Mouse (Mus musculus) midbrain, embryonic 13.5 days (tissue): ENCODE results near the gene Nr2f1. TPM values are rescaled to one million over a fixed set of nuclear protein-coding genes. Genes with fewer than 3 reads are reported as not detected.
A peak's percentile ranks its signal among the peaks of the same experiment; 100 is the strongest.

ENCODE experiments used
- ATAC-seq: fragments of 200-750 bp; cut with Nextera tagmentation; 2 replicates; pipeline ENCODE4 v1.8.0; 2017; ENCODE audit warnings: mild to moderate bottlenecking, moderate TSS enrichment, moderate library complexity
- H3K27ac ChIP-seq: fragments of 300-500 bp; sonication (generic); 2 replicates; pipeline ENCODE4 v1.5.1; 2015; ENCODE audit warnings: inconsistent platforms, mild to moderate bottlenecking, moderate library complexity
- H3K27me3 ChIP-seq: fragments of 300-500 bp; sonication (generic); 2 replicates; pipeline ENCODE4 v1.6.1; 2015; ENCODE audit warnings: mild to moderate bottlenecking, inconsistent platforms
- H3K36me3 ChIP-seq: fragments of 300-500 bp; sonication (generic); 2 replicates; pipeline ENCODE4 v1.6.1; 2015; ENCODE audit warnings: mild to moderate bottlenecking, inconsistent platforms
- H3K4me1 ChIP-seq: fragments of 300-500 bp; sonication (generic); replicated peaks from 2 replicates; pipeline ENCODE4 v1.6.1; 2015; ENCODE audit warnings: inconsistent platforms
- H3K4me2 ChIP-seq: fragments of 300-500 bp; sonication (generic); replicated peaks from 2 replicates; pipeline ENCODE4 v1.6.1; 2015; ENCODE audit warnings: moderate library complexity, mild to moderate bottlenecking, inconsistent platforms
- H3K4me3 ChIP-seq: fragments of 300-500 bp; sonication (generic); replicated peaks from 2 replicates; pipeline ENCODE4 v1.5.1; 2015; ENCODE audit warnings: mild to moderate bottlenecking, inconsistent platforms
- H3K9ac ChIP-seq: fragments of 300-500 bp; sonication (generic); replicated peaks from 2 replicates; pipeline ENCODE4 v1.6.1; 2015; ENCODE audit warnings: mild to moderate bottlenecking, inconsistent platforms
- H3K9me3 ChIP-seq: fragments of 300-500 bp; sonication (generic); 2 replicates; pipeline ENCODE4 v1.6.1; 2016; ENCODE audit warnings: mild to moderate bottlenecking, inconsistent platforms
- WGBS: fragments of 180-500 bp; shearing (Covaris S2); methylation state at CpG from one replicate; pipeline ENCODE4 v1.1.7; 2015; 5-methylcytosine and 5-hydroxymethylcytosine counted together
- polyA plus RNA-seq: library from polyadenylated mRNA; unstranded; fragments of >200 nt; fragmentation: Nextera tagmentation; extraction: Ambion mirVana; gene quantifications from 2 replicates; pipeline ENCODE4 v1.2.1, GENCODE M21; 2015

Gene Nr2f1
- polyA plus RNA-seq, 1 experiment from 2014 or later, result 76.9 TPM

DNA sequence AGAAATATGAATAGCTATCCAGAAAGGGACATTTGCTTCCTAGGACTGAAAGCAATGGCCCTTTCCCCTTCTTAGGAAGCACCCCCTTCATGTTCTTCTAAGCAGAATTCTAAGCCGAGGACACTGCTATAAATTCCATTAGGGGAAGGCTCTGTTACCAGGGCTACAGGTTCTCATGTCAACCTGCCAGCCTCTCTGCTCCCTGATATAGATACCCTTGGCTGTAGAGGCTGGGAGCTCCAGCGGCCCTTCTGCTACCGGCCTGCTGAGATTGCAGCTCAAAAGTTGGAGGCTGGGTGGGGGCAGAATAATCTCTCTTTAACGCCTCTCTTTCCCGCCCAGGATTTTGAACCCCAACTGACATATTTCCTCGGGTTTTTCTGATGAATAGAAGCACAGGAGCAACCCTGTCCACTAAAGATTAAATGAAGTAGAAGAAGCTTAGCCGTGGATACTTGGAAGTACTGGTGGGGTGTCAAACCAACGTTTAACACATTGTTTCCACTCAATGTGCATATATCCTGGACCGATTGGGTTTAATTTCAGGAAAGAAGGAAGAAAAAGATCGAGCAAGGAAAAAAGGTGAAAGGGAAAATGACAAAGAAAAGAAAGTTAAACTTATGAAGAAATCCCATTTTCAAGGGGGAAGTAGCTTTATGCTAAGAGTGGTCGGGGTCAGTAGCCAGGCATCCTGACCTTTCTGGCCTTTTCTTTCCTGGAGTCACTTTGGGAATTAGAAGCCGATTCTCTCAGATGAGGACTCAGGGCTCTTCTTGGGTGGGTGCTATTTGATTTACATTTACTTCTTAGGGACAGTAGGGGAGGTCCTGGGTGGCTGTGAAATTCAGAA lies 8.5 kb upstream of the Nr2f1 start:
- Histone ChIP-seq H3K4me3 (peak overlapping the region; percentile 8; the same call in 1 of the 2 replicates), H3K27me3 (peaks cover 11% of the 10 kb centered on the region), H3K4me2 (peak overlapping the region; percentile 81), H3K9me3 (no peaks in the 10 kb centered on the region), H3K4me1 (peaks cover 72% of the 10 kb centered on the region), H3K36me3 (no peaks in the 10 kb centered on the region), H3K9ac (peak overlapping the region; percentile 42), H3K27ac (peak overlapping the region; percentile 64)
- 5% methylated on average over 12 of the region's 12 CpGs for WGBS
- ATAC-seq, result no peak

DNA sequence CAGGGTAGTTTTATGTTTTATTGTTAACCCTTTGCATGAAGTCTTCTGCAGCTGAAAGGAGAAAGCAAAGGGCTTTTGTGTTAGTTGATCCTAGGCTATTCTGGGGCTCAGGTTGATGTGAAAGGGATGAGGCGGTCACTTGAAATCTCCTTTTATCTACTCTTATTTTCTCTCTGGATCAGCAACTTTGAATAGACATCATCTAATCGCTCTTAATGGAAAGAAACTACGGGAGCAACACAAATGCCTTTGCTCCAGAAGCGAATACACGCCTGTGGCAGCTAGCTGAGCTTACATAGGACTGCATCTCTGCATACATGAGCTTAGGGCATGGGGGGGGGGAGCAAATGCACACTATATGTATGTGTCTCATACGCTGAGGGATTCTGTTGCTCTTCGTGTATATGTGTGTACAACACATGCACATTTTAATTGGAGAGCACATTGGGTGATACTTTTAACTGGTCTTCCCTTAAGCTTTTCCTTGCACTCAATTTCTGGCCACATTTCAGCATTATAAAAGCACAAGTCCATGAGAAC lies 7.4 kb upstream of the Nr2f1 start:
- H3K4me2 ChIP-seq, result peak overlapping the region; percentile 81
- H3K27me3 ChIP-seq, result peaks cover 4% of the 10 kb centered on the region
- no peaks in the 10 kb centered on the region for H3K9me3 ChIP-seq
- no peaks in the 10 kb centered on the region for H3K36me3 ChIP-seq
- peaks cover 70% of the 10 kb centered on the region for H3K4me1 ChIP-seq
- H3K27ac ChIP-seq, result peak overlapping the region; percentile 64
- peak overlapping the region; percentile 13 for H3K4me3 ChIP-seq
- 15% methylated on average over 7 of the region's 7 CpGs for WGBS
- no peak for ATAC-seq
- H3K9ac ChIP-seq, result peak overlapping the region; percentile 37; the same call in 1 of the 2 replicates

DNA sequence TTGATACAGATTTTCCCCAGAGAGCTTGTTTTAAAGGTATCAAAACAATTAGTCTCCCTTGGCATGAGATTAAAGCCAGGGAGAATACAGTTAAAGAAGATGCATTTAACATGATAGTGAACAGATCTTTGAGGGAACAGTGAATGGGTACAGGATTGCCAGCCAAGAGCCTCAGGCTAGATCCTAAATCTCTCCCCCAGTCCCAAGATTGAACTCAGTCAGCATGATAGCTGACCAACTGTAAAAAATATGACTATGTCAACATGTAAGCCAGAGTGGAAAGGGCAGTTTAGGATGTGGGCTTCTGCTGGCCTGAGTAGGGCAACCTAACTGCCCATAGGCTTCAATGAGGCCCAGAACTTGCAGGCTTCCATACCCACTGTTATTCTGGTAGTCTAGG lies 5.9 kb upstream of the Nr2f1 start:
- H3K4me1 ChIP-seq, result peaks cover 62% of the 10 kb centered on the region
- peaks cover 3% of the 10 kb centered on the region for H3K27me3 ChIP-seq
- no peak overlapping the region; the same call in 1 of the 2 replicates for H3K4me3 ChIP-seq
- H3K4me2 ChIP-seq, result peak overlapping the region; percentile 32
- no peak for ATAC-seq
- H3K9me3 ChIP-seq, result no peaks in the 10 kb centered on the region
- H3K36me3 ChIP-seq, result no peaks in the 10 kb centered on the region
- no peak overlapping the region for H3K27ac ChIP-seq
- H3K9ac ChIP-seq, result no peak overlapping the region

- H3K9ac ChIP-seq, result peak overlapping the region; percentile 84
- no peaks in the 10 kb centered on the region for H3K9me3 ChIP-seq
- H3K4me2 ChIP-seq, result peak overlapping the region; percentile 80
- H3K27ac ChIP-seq, result peak overlapping the region; percentile 97
- no peaks in the 10 kb centered on the region for H3K36me3 ChIP-seq
- ATAC-seq, result peak; percentile 57
- 1% methylated on average over 36 of the region's 37 CpGs for WGBS
- H3K4me3 ChIP-seq, result peak overlapping the region; percentile 94
- H3K27me3 ChIP-seq, result no peaks in the 10 kb centered on the region
- peaks cover 44% of the 10 kb centered on the region for H3K4me1 ChIP-seq
These were observed 3.9 kb upstream of the Nr2f1 start for GRCm38 (mm10) chr13:78203348-78204061.

- Histone ChIP-seq H3K4me1 (peaks cover 37% of the 10 kb centered on the region), H3K4me3 (peak overlapping the region; percentile 94), H3K27ac (peak overlapping the region; percentile 97), H3K4me2 (peak overlapping the region; percentile 80), H3K27me3 (no peaks in the 10 kb centered on the region), H3K36me3 (no peaks in the 10 kb centered on the region), H3K9ac (peak overlapping the region; percentile 84), H3K9me3 (no peaks in the 10 kb centered on the region)
- WGBS, result under 1% methylated on average over 47 of the region's 47 CpGs
- peak; percentile 1; the same call in 1 of the 2 replicates for ATAC-seq
These were observed 3.2 kb upstream of the Nr2f1 start for GRCm38 (mm10) chr13:78202574-78203347.

- Histone ChIP-seq H3K27ac (peak overlapping the region; percentile 97), H3K36me3 (no peaks in the 10 kb centered on the region), H3K4me2 (peak overlapping the region; percentile 80), H3K27me3 (no peaks in the 10 kb centered on the region), H3K9ac (peak overlapping the region; percentile 84), H3K4me1 (peaks cover 31% of the 10 kb centered on the region), H3K9me3 (no peaks in the 10 kb centered on the region), H3K4me3 (peak overlapping the region; percentile 94)
- peak; percentile 38 for ATAC-seq
- under 1% methylated on average over 22 of the region's 22 CpGs for WGBS
These were observed 2.5 kb upstream of the Nr2f1 start for GRCm38 (mm10) chr13:78201871-78202565.

- Histone ChIP-seq H3K9ac (peak overlapping the region; percentile 84), H3K4me1 (peaks cover 25% of the 10 kb centered on the region), H3K4me2 (peak overlapping the region; percentile 80), H3K27me3 (no peaks in the 10 kb centered on the region), H3K4me3 (peak overlapping the region; percentile 94), H3K27ac (peak overlapping the region; percentile 97), H3K36me3 (no peaks in the 10 kb centered on the region), H3K9me3 (no peaks in the 10 kb centered on the region)
- ATAC-seq, result peak; percentile 65
- under 1% methylated on average over 26 of the region's 30 CpGs for WGBS
These were observed 1.7 kb upstream of the Nr2f1 start for GRCm38 (mm10) chr13:78200991-78201870.

GRCm38 (mm10) chr13:78200407-78200806 lies 850 bp upstream of the Nr2f1 start:
- H3K9me3 ChIP-seq, result no peaks in the 10 kb centered on the region
- peak overlapping the region; percentile 100 for H3K27ac ChIP-seq
- peaks cover 19% of the 10 kb centered on the region for H3K4me1 ChIP-seq
- peak overlapping the region; percentile 100 for H3K9ac ChIP-seq
- peaks cover 3% of the 10 kb centered on the region for H3K36me3 ChIP-seq
- ATAC-seq, result peak; percentile 70
- whole genome bisulfite sequencing, result under 1% methylated on average over 8 of the region's 9 CpGs
- H3K27me3 ChIP-seq, result 0 out of 2 replicates have a peak, but pooled peaks cover 2% of the 10 kb centered on the region
- peak overlapping the region; percentile 80 for H3K4me2 ChIP-seq
- H3K4me3 ChIP-seq, result peak overlapping the region; percentile 94

DNA sequence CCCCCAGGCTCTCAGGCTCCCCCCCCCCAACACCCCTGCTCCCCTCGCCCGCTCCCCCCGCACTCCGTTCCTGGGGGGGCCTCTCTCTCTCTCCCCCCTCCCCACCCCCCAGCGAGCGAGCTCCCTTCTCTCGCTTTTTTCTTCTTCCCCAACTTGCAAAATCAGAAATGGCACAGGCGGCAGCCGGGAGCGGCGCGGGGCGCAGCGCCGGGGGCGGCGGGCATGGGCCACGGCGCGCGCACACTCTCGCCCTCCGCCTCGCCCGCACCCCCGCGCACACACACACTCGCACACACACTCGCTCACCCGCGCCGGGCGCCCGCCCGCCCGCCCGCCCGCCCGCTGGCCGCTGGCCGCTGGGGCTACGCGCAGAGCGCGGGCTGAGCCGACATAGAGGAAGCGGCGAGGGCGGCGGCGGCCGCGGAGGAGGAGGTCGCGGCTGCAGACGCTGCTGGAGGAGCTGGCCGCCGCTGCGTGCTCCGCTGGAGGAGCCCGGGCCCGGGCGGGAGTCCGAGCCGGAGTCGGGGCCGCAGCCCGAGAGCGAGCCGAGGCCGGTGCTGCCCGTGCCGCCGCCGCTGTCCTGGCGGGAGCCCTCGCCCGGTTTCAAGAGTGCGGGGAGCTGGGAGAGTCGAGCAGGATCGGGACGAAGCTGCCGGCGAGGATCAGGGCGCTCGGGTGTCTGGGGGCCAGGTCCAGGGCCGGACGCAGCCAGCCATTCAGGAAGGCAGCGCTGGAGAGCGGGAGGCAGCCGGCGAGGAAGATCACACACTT lies 501 bp downstream of the Nr2f1 start:
- 0 out of 2 replicates have a peak, but pooled peaks cover 2% of the 10 kb centered on the region for H3K27me3 ChIP-seq
- peak overlapping the region; percentile 100 for H3K9ac ChIP-seq
- H3K4me1 ChIP-seq, result peaks cover 12% of the 10 kb centered on the region
- H3K36me3 ChIP-seq, result peaks cover 12% of the 10 kb centered on the region
- peak; percentile 5 for ATAC-seq
- peak overlapping the region; percentile 94 for H3K4me3 ChIP-seq
- WGBS, result under 1% methylated on average over 69 of the region's 92 CpGs
- H3K9me3 ChIP-seq, result no peaks in the 10 kb centered on the region
- peak overlapping the region; percentile 100 for H3K27ac ChIP-seq
- H3K4me2 ChIP-seq, result peak overlapping the region; percentile 80
